Mouse (Mus musculus): ENCODE measurements around the gene Lsr.
A peak's percentile ranks its signal among the peaks of the same experiment; 100 is the strongest.

Gene Lsr

GRCm38 (mm10) chr7:30973251-30973500 is at the start of gene Lsr:
TSS of gene Lsr (minus strand) at chr7:30973464.
- DNase-seq: peak; percentile 58

- DNase-seq: no peak
Measured at GRCm38 (mm10) chr7:31017104-31017901, 44.0 kb upstream of the Lsr start.

GRCm38 (mm10) chr7:31012971-31013370 is 39.7 kb upstream of the Lsr start:
- no peak for DNase-seq

GRCm38 (mm10) chr7:31008889-31009288 is 35.6 kb upstream of the Lsr start:
- no peak for DNase-seq

GRCm38 (mm10) chr7:31008175-31008574 is 34.9 kb upstream of the Lsr start:
- no peak for DNase-seq

GRCm38 (mm10) chr7:31007775-31008174 is 34.5 kb upstream of the Lsr start:
- no peak for DNase-seq

GRCm38 (mm10) chr7:31002650-31003049 is 29.4 kb upstream of the Lsr start:
- DNase-seq: peak; percentile 41

- peak; percentile 72 for DNase-seq
Measured at GRCm38 (mm10) chr7:31000505-31001020, 27.3 kb upstream of the Lsr start.

GRCm38 (mm10) chr7:30996491-30996890 is 23.2 kb upstream of the Lsr start:
- DNase-seq: no peak

GRCm38 (mm10) chr7:30993986-30994385 is 20.7 kb upstream of the Lsr start:
- DNase-seq: no peak

GRCm38 (mm10) chr7:30992148-30992547 is 18.9 kb upstream of the Lsr start:
- no peak for DNase-seq

- DNase-seq: no peak
Measured at GRCm38 (mm10) chr7:30988519-30989162, 15.4 kb upstream of the Lsr start.

GRCm38 (mm10) chr7:30985357-30985756 is 12.1 kb upstream of the Lsr start:
- no peak for DNase-seq

- no peak for DNase-seq
Measured at GRCm38 (mm10) chr7:30981703-30982102, 8.4 kb upstream of the Lsr start.

GRCm38 (mm10) chr7:30973501-30974289 is 431 bp upstream of the Lsr start, which contains the start of gene Fam187b:
TSS of gene Fam187b (plus strand) at chr7:30973790.
- peak; percentile 91 for DNase-seq

GRCm38 (mm10) chr7:30972426-30973250 is 626 bp downstream of the Lsr start:
- no peak for DNase-seq

- DNase-seq: no peak
Measured at GRCm38 (mm10) chr7:30971901-30972300, 1.4 kb downstream of the Lsr start.

- DNase-seq: no peak
Measured at GRCm38 (mm10) chr7:30969174-30969573, 4.1 kb downstream of the Lsr start.

GRCm38 (mm10) chr7:30968611-30969010 is 4.7 kb downstream of the Lsr start:
- no peak for DNase-seq

GRCm38 (mm10) chr7:30966657-30967056 is 6.6 kb downstream of the Lsr start:
- no peak for DNase-seq

- no peak for DNase-seq
Measured at GRCm38 (mm10) chr7:30965677-30966076, 7.6 kb downstream of the Lsr start.

GRCm38 (mm10) chr7:30964366-30964765 is 8.9 kb downstream of the Lsr start:
- DNase-seq: no peak

- no peak for DNase-seq
Measured at GRCm38 (mm10) chr7:30962862-30963261, 10.4 kb downstream of the Lsr start.

Measured in lung, postnatal 14 days (tissue).